In the genomic region with DNA sequence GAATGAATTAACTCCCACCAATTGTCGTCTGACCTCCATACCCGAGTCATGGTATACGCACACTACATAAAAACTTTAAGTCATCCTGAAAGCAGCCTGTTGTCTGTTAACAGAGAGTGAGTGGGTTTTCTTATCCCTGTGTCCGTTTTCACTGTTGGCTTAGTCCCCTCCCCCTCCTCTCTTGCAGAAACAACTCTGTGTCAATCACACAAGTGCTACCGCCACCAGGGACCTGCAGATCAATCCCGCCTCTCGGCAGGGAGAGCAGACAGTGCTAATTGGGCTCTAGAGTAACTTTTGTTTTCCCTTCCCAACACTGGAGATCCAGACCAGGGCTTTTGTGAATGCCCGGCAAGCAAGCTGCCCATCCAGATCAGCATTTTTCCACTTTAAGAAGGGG, we compare ENCODE assay signal across 8 mouse cellular contexts. TPM values are rescaled to one million over a fixed set of nuclear protein-coding genes. Genes with fewer than 3 reads are reported as not detected.
DNase-seq lines count a peak whose midpoint lies in the region; ATAC-seq lines count a peak whose summit lies in the region.

No protein-coding gene starts in this region.

- peak overlapping the region; percentile 33 for H3K4me2 ChIP-seq in heart, embryonic 14.5 days (ENCODE audit: low read length)
- no peak overlapping the region for H3K4me2 ChIP-seq in intestine, embryonic 16.5 days (ENCODE audit: low read depth, low read length)
- no peak overlapping the region for H3K4me2 ChIP-seq in midbrain, embryonic 16.5 days (ENCODE audit: low read length)

- no peaks in the 10 kb centered on the region for H3K9me3 ChIP-seq in heart, embryonic 14.5 days (ENCODE audit: control insufficient read depth, low read length)
- no peaks in the 10 kb centered on the region for H3K9me3 ChIP-seq in embryonic facial prominence, embryonic 10.5 days
- no peaks in the 10 kb centered on the region for H3K9me3 ChIP-seq in intestine, embryonic 16.5 days (ENCODE audit: control insufficient read depth, low read length)
- H3K9me3 ChIP-seq in midbrain, embryonic 16.5 days (replicated peaks; ENCODE audit: control insufficient read depth, low read length, poor library complexity, severe bottlenecking): no peaks in the 10 kb centered on the region

- H3K27me3 ChIP-seq in heart, embryonic 14.5 days (ENCODE audit: control insufficient read depth, insufficient read depth, low read length): no peaks in the 10 kb centered on the region
- no peaks in the 10 kb centered on the region for H3K27me3 ChIP-seq in embryonic facial prominence, embryonic 10.5 days (replicated peaks; ENCODE audit: low read depth, poor library complexity, severe bottlenecking)
- no peaks in the 10 kb centered on the region for H3K27me3 ChIP-seq in intestine, embryonic 16.5 days (replicated peaks; ENCODE audit: control insufficient read depth, insufficient read depth, low read length)
- H3K27me3 ChIP-seq in midbrain, embryonic 16.5 days (ENCODE audit: control insufficient read depth, insufficient read depth, low read depth, low read length): no peaks in the 10 kb centered on the region

- peak overlapping the region; percentile 60 to 72 for H3K27ac ChIP-seq in heart, embryonic 14.5 days (replicated peaks in 1 of 2; ENCODE audit: control insufficient read depth in 1 of 2, insufficient read depth in 1 of 2, low read depth in 2 of 2, low read length in 2 of 2)
- peak overlapping the region; percentile 63 for H3K27ac ChIP-seq in embryonic facial prominence, embryonic 10.5 days (replicated peaks)
- peak overlapping the region; percentile 24; the same call in 1 of the 2 replicates for H3K27ac ChIP-seq in intestine, embryonic 16.5 days (ENCODE audit: low read length)
- H3K27ac ChIP-seq in midbrain, embryonic 16.5 days (ENCODE audit: low read length): no peak overlapping the region

- DNase-seq in heart, adult 9 months (ENCODE audit: low spot score in 2 of 2): no peak
- peak; percentile 60 for DNase-seq in embryonic facial prominence, embryonic 10.5 days (ENCODE audit: low spot score)
- no peak for DNase-seq in thymus, postnatal 4 days

- ATAC-seq in heart, embryonic 14.5 days (ENCODE audit: insufficient number of reproducible peaks, insufficient read depth, low FRiP score, low read depth): no peak
- peak; percentile 37 for ATAC-seq in intestine, embryonic 16.5 days
- ATAC-seq in midbrain, embryonic 16.5 days: peak; percentile 59
- no peak for ATAC-seq in erythroblast, adult 5-6 weeks (replicated peaks; ENCODE audit: low FRiP score, poor library complexity, severe bottlenecking)
- no peak for ATAC-seq in cerebellum, adult (ENCODE audit: insufficient number of reproducible peaks, low FRiP score, low TSS enrichment)

- no peak overlapping the region for H3K4me3 ChIP-seq in heart, embryonic 14.5 days (ENCODE audit: control insufficient read depth in 1 of 2, insufficient read depth in 1 of 2, low read depth in 1 of 2, low read length in 2 of 2)
- 0 out of 2 replicates have a peak overlapping the region, but pooled peaks have one; percentile 1 for H3K4me3 ChIP-seq in embryonic facial prominence, embryonic 10.5 days
- H3K4me3 ChIP-seq in intestine, embryonic 16.5 days (ENCODE audit: low read length): no peak overlapping the region
- no peak overlapping the region for H3K4me3 ChIP-seq in midbrain, embryonic 16.5 days (ENCODE audit: low read depth, low read length)

- WGBS in heart, embryonic 14.5 days: 7% methylated on average over 8 of the region's 8 CpGs
- WGBS in embryonic facial prominence, embryonic 10.5 days: 3% methylated on average over 8 of the region's 8 CpGs
- 23% methylated on average over 8 of the region's 8 CpGs for WGBS in intestine, embryonic 16.5 days
- WGBS in midbrain, embryonic 16.5 days: 4% methylated on average over 8 of the region's 8 CpGs

- peak overlapping the region; percentile 42; the same call in 1 of the 2 replicates for H3K9ac ChIP-seq in heart, embryonic 14.5 days (ENCODE audit: low read length)
- 0 out of 2 replicates have a peak overlapping the region, but pooled peaks have one; percentile 0 for H3K9ac ChIP-seq in intestine, embryonic 16.5 days (ENCODE audit: low read depth, low read length)
- H3K9ac ChIP-seq in midbrain, embryonic 16.5 days (ENCODE audit: low read depth, low read length): no peak overlapping the region

- H3K36me3 ChIP-seq in heart, embryonic 14.5 days (ENCODE audit: control insufficient read depth, insufficient read depth, low read length): no peaks in the 10 kb centered on the region
- H3K36me3 ChIP-seq in embryonic facial prominence, embryonic 10.5 days (replicated peaks): peaks cover 7% of the 10 kb centered on the region; the same call in 1 of the 2 replicates
- H3K36me3 ChIP-seq in intestine, embryonic 16.5 days (ENCODE audit: control insufficient read depth, insufficient read depth, low read length): no peaks in the 10 kb centered on the region
- H3K36me3 ChIP-seq in midbrain, embryonic 16.5 days (ENCODE audit: control insufficient read depth, insufficient read depth, low read length): no peaks in the 10 kb centered on the region

- H3K4me1 ChIP-seq in heart, embryonic 14.5 days (ENCODE audit: control insufficient read depth in 2 of 2, insufficient read depth in 2 of 2, low read length in 2 of 2): peaks cover 28 to 44% of the 10 kb centered on the region in 2 experiments
- peaks cover 39% of the 10 kb centered on the region for H3K4me1 ChIP-seq in embryonic facial prominence, embryonic 10.5 days
- peaks cover 24% of the 10 kb centered on the region for H3K4me1 ChIP-seq in intestine, embryonic 16.5 days (ENCODE audit: control insufficient read depth, insufficient read depth, low read length)
- H3K4me1 ChIP-seq in midbrain, embryonic 16.5 days (ENCODE audit: control insufficient read depth, insufficient read depth, low read length): peaks cover 26% of the 10 kb centered on the region

RNA-seq across cellular contexts. Expression of a gene that starts 24.6 kb away (rescaled TPM):
- 4.6 and 6.0 TPM in 2 replicates for polyA plus RNA-seq in heart, embryonic 14.5 days (2014; fragmentation: Nextera tagmentation; extraction: Ambion mirVana)
- 9.5 and 9.6 TPM in 2 replicates for polyA plus RNA-seq in embryonic facial prominence, embryonic 10.5 days (2016; fragmentation: Nextera tagmentation; extraction: Ambion mirVana)
- polyA plus RNA-seq in intestine, embryonic 16.5 days (2015; fragmentation: Nextera tagmentation; extraction: Ambion mirVana): 8.2 and 8.4 TPM in 2 replicates
- 12.0 and 12.1 TPM in 2 replicates for polyA plus RNA-seq in midbrain, embryonic 16.5 days (2015; fragmentation: Nextera tagmentation; extraction: Ambion mirVana)
- 5.0 and 7.3 TPM in 2 replicates for total RNA-seq in erythroblast, adult 5-6 weeks (2015; ENCODE audit: low replicate concordance)
- 7.0 and 7.7 TPM in 2 replicates for total RNA-seq in erythroblast, adult 5-6 weeks (2017; ENCODE audit: low replicate concordance)

RNA-seq across cellular contexts. Expression of a gene that starts 50.0 kb away (rescaled TPM):
- polyA plus RNA-seq in heart, embryonic 14.5 days (2014; fragmentation: Nextera tagmentation; extraction: Ambion mirVana): 5.0 and 5.4 TPM in 2 replicates
- polyA plus RNA-seq in embryonic facial prominence, embryonic 10.5 days (2016; fragmentation: Nextera tagmentation; extraction: Ambion mirVana): 4.1 and 4.8 TPM in 2 replicates
- 17.4 and 17.9 TPM in 2 replicates for polyA plus RNA-seq in intestine, embryonic 16.5 days (2015; fragmentation: Nextera tagmentation; extraction: Ambion mirVana)
- polyA plus RNA-seq in midbrain, embryonic 16.5 days (2015; fragmentation: Nextera tagmentation; extraction: Ambion mirVana): 4.5 and 5.0 TPM in 2 replicates
- 9.2 TPM in 1 of 2 replicates, not detected in the other for total RNA-seq in erythroblast, adult 5-6 weeks (2015; ENCODE audit: low replicate concordance)
- 0.09 and 0.28 TPM in 2 replicates for total RNA-seq in erythroblast, adult 5-6 weeks (2017; ENCODE audit: low replicate concordance)

RNA-seq across cellular contexts. Expression of a gene that starts 53.2 kb away (rescaled TPM):
- polyA plus RNA-seq in heart, embryonic 14.5 days (2014; fragmentation: Nextera tagmentation; extraction: Ambion mirVana): not detected in 2 replicates
- polyA plus RNA-seq in embryonic facial prominence, embryonic 10.5 days (2016; fragmentation: Nextera tagmentation; extraction: Ambion mirVana): 0.10 TPM in 1 of 2 replicates, not detected in the other
- polyA plus RNA-seq in intestine, embryonic 16.5 days (2015; fragmentation: Nextera tagmentation; extraction: Ambion mirVana): not detected in 2 replicates
- 0.31 and 0.46 TPM in 2 replicates for polyA plus RNA-seq in midbrain, embryonic 16.5 days (2015; fragmentation: Nextera tagmentation; extraction: Ambion mirVana)
- not detected in 2 replicates for total RNA-seq in erythroblast, adult 5-6 weeks (2015; ENCODE audit: low replicate concordance)
- total RNA-seq in erythroblast, adult 5-6 weeks (2017; ENCODE audit: low replicate concordance): not detected in 2 replicates

Comparison
In these comparisons a context has a peak if more than half of its experiments do, and no peak if none do; other contexts are left out.
1. ATAC-seq: peak in intestine, embryonic 16.5 days (single experiment) and midbrain, embryonic 16.5 days (single experiment); none in heart, embryonic 14.5 days (single experiment), erythroblast, adult 5-6 weeks (single experiment) and cerebellum, adult (single experiment).